Mouse (Mus musculus): ENCODE data around the gene Mmp24.
"Not testable (repeated sequence)": the region's sequence is repeated elsewhere in the genome, so short reads cannot be mapped to it uniquely, and the experiment has no call there.

Gene Mmp24

GRCm38 (mm10) chr2:155814829-155815228 is 39.7 kb downstream of the Mmp24 start:
- DNase-seq (ENCODE audit: low spot score) = no peak

- DNase-seq (ENCODE audit: low spot score) = no peak
Observed at GRCm38 (mm10) chr2:155816179-155816578, 41.0 kb downstream of the Mmp24 start.

- no peak for DNase-seq (ENCODE audit: low spot score)
Observed at GRCm38 (mm10) chr2:155817301-155818245, 42.4 kb downstream of the Mmp24 start.

- peak; percentile 87 for DNase-seq (ENCODE audit: low spot score)
Observed at GRCm38 (mm10) chr2:155818596-155819391, 43.7 kb downstream of the Mmp24 start.

- DNase-seq (ENCODE audit: low spot score) = no peak
Observed at GRCm38 (mm10) chr2:155819392-155819448, 44.1 kb downstream of the Mmp24 start, which contains the start of gene BC029722. TSS of gene BC029722 (minus strand) at chr2:155819426.

GRCm38 (mm10) chr2:155819449-155820251 is 44.5 kb downstream of the Mmp24 start:
- DNase-seq (ENCODE audit: low spot score) = no peak

- no peak for DNase-seq (ENCODE audit: low spot score)
Observed at GRCm38 (mm10) chr2:155820779-155821178, 45.6 kb downstream of the Mmp24 start.

DNA sequence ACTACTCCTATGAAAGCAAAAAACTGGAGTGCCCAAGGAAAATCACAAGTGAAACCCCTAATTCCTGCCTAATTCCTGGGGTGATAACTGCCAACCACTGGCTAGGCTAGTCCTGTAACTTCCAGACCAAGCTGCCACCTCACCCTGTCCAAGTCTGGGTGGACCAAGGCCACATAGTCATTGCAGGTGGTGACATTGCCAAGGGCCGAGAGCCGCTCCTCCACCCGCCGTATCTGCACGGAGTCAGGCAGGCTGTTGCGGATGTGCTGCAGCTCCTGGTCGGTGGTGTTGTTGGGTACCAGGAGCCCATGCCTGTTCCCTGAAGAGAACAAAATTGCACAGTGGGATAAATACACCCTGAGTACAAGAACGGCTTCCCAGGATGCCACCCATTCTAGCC is 48.6 kb downstream of the Mmp24 start:
- no peak for DNase-seq (ENCODE audit: low spot score)

DNA sequence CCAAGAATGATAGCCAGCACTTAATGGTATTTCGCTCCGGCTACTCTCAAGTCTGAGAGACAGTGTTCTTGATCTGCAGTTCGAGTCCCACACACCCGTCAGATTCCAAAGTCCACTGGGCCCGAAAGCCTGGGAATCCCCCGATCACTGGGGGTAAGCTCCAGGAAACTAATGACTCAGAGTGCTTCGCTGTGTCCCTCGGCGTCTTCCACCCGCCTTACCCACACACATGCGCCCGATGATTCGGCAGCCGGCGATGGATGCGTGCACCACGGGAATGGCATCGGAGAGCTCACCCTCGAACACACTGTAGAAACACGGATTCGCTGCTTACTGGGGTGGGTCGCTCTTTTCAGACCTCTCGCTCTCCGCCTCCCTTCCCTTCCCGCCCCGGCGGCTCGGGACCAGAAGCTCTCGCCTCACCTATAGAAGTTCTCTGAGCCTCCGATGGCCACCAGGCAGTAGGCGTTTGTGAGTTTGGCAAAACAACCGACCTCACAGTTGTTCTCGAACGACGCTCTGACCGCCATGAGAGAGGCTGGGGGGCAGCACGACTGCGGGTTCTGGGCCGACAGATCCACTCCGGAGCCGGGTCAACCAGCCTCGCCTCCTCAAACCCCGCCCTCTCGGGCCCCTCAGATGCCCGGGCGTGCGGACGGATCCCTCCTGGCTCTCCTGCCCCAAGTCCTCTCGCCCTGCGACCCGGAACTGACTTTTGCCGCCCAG is 50.9 kb downstream of the Mmp24 start:
- no peak for DNase-seq (ENCODE audit: low spot score)

GRCm38 (mm10) chr2:155826630-155827424 is 51.7 kb downstream of the Mmp24 start, which contains the start of gene Eif6:
TSS of gene Eif6 (minus strand) at chr2:155826925.
- peak; percentile 46 for DNase-seq (ENCODE audit: low spot score)

DNA sequence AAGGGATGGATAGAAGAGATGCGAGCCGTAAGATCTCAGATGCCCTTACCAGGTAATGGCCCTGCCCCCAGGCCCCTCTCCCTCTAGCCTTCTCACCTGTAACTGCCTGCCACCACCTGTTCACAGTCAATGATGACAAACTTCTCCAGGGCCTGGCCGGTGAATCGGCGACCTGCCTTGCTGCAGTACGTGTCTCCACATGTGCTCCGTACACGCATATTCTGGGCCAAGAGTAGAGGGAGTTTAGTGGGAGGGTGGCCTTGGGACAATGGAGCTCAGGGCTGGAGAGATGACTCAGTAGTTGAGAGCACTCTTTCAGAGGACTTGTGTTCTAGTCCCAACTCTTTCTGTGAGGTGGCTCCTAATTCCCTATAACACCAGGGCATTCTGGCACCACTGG is 55.7 kb downstream of the Mmp24 start:
- DNase-seq (ENCODE audit: low spot score) = no peak

- no peak for DNase-seq (ENCODE audit: low spot score)
Observed at GRCm38 (mm10) chr2:155831302-155831701, 56.2 kb downstream of the Mmp24 start.

DNA sequence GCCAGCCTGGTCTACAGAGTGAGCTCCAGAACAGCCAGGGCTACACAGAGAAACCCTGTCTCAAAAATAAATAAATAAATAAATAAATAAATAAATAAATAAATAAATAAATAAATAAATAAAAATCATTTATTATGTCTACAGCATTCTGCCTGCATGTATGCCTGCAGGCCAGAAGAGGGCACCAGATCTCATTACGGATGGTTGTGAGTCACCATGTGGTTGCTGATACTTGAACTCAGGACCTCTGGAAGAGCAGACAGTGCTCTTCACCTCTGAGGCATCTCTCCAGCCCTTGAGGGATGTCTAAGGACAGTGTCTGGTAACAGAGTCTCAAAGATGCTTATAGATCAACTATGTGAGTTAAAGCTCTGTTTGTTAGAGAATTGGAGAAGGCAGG is 56.9 kb downstream of the Mmp24 start:
- not testable (repeated sequence) for DNase-seq (ENCODE audit: low spot score)

- no peak for DNase-seq (ENCODE audit: low spot score)
Observed at GRCm38 (mm10) chr2:155834732-155835131, 59.6 kb downstream of the Mmp24 start, which contains the start of gene Fam83c. TSS of gene Fam83c (minus strand) at chr2:155834854.

DNA sequence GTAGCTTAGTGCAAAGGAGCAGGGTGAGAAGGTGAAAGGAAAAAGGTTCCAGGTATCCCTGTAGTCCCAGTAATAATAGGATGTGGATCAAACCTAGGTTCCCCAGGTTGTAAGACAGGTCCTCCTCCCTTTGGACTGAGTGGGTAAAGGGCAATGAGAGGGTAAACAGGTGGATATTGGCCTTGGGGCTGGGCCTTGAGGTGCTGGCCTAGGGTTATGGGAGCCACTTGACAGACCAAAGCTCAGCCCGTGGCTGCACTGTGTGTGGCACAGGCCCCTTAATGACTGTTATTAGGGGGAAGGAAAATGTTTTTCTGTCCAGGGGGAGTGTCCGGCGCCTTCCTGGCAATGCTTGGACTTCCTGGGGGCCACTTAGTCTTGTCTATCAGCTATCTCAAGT is 62.8 kb downstream of the Mmp24 start:
- DNase-seq (ENCODE audit: low spot score) = no peak

GRCm38 (mm10) chr2:155838961-155839360 is 63.8 kb downstream of the Mmp24 start:
- no peak for DNase-seq (ENCODE audit: low spot score)

GRCm38 (mm10) chr2:155846930-155847329 is 71.8 kb downstream of the Mmp24 start:
- no peak for DNase-seq (ENCODE audit: low spot score)

DNA sequence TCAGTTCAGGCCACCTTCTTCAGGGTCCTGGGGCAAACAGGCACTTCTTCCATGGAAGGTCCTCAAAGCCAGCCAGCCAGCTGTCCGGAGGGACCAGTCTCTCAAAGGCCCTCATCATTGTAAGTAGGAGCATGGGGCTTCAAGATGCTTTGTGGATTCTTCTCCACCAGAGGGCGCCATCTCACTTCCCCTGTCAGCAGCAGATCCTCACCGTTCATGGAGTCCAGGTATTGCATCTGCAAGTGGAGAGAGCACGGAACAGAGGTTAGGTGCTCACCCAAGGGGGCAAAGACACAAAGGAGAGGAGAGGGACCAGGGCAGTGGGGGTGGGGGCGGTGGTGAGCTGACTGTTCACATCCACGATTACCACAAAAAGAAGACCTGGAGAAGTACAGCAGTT is 73.1 kb downstream of the Mmp24 start:
- peak; percentile 62 for DNase-seq (ENCODE audit: low spot score)

DNA sequence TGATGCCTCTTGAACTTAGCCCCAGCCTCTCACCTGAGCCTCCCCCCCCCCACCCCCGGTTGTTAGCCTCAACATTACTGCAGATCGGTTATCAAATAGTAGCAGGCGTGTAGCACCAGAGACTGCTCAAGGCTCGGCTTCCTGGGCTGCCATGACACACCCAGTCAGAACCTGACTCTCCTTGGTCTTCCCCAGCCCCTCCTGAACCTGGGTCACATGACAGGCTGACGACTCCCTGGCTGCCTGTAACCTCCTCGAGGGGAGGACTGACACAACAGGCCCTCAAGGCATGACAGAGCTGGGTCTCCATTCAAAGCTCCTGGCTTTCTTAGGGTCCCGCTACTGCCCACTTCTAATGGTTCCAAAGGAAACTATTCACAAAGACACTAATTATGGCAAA is 74.3 kb downstream of the Mmp24 start:
- DNase-seq (ENCODE audit: low spot score) = no peak

- DNase-seq (ENCODE audit: low spot score) = no peak
Observed at GRCm38 (mm10) chr2:155850120-155850519, 75.0 kb downstream of the Mmp24 start.

GRCm38 (mm10) chr2:155852536-155852935 is 77.4 kb downstream of the Mmp24 start:
- DNase-seq (ENCODE audit: low spot score) = no peak
